ENCODE assay signal across 9 mouse cellular contexts in genomic region chr16:11984271-11984791, GRCm38 (mm10). TPM values are rescaled to one million over a fixed set of nuclear protein-coding genes. Genes with fewer than 3 reads are reported as not detected.
A peak's percentile ranks its signal among the peaks of the same experiment; 100 is the strongest.
DNase-seq lines count a peak whose midpoint lies in the region; ATAC-seq and TF ChIP-seq lines count a peak whose summit lies in the region.
"Had no signal": no experiment of that assay in that cellular context is flagged by ENCODE, and none has a peak within 500 bp of the region (broad histone marks: within the 10 kb centered on the region; RNA-seq: fewer than 3 reads in every experiment).

No protein-coding gene starts in this region.

- no peak for TF ChIP-seq CTCF in ES-Bruce4 (IDR thresholded peaks at IDR 0.05; ENCODE audit: low read depth, low read length)

- H3K4me2 ChIP-seq in neural tube, embryonic 15.5 days = peak overlapping the region; percentile 85

- intact Hi-C loops in heart, postnatal 36 days (cut with DNase I) = no loop called here

- H3K9me3 ChIP-seq in heart, embryonic 10.5 days = no peaks in the 10 kb centered on the region
- no peaks in the 10 kb centered on the region for H3K9me3 ChIP-seq in ES-Bruce4 (replicated peaks; ENCODE audit: control insufficient read depth, insufficient read depth, low read length, poor library complexity, severe bottlenecking)
- H3K9me3 ChIP-seq in neural tube, embryonic 15.5 days (replicated peaks) = no peaks in the 10 kb centered on the region

- no peak for TF ChIP-seq POLR2A in ES-Bruce4 (IDR thresholded peaks at IDR 0.05; ENCODE audit: insufficient read depth, low read length)

- ATAC-seq in neural tube, embryonic 15.5 days (ENCODE audit: low FRiP score) = peak; percentile 84

- H3K27me3 ChIP-seq in heart, embryonic 10.5 days (ENCODE audit: insufficient read depth, poor library complexity, severe bottlenecking) = peaks cover 92% of the 10 kb centered on the region
- peaks cover 7% of the 10 kb centered on the region for H3K27me3 ChIP-seq in ES-Bruce4 (ENCODE audit: control insufficient read depth, insufficient read depth, low read length, poor library complexity, severe bottlenecking)
- peaks cover 46% of the 10 kb centered on the region for H3K27me3 ChIP-seq in neural tube, embryonic 15.5 days (replicated peaks)

- WGBS in heart, embryonic 10.5 days = 0% methylated on average over 69 of the region's 76 CpGs
- WGBS in neural tube, embryonic 15.5 days = under 1% methylated on average over 70 of the region's 76 CpGs

- H3K36me3 ChIP-seq in heart, embryonic 10.5 days = no peaks in the 10 kb centered on the region
- no peaks in the 10 kb centered on the region for H3K36me3 ChIP-seq in ES-Bruce4 (ENCODE audit: control insufficient read depth, insufficient read depth, low read length, poor library complexity, severe bottlenecking)
- no peaks in the 10 kb centered on the region for H3K36me3 ChIP-seq in neural tube, embryonic 15.5 days

- H3K4me1 ChIP-seq in heart, embryonic 10.5 days = peaks cover 22% of the 10 kb centered on the region
- H3K4me1 ChIP-seq in ES-Bruce4 (ENCODE audit: control insufficient read depth, insufficient read depth, low read length) = no peaks in the 10 kb centered on the region
- peaks cover 41% of the 10 kb centered on the region for H3K4me1 ChIP-seq in neural tube, embryonic 15.5 days

- peak overlapping the region; percentile 56; the same call in 1 of the 2 replicates for H3K27ac ChIP-seq in heart, embryonic 10.5 days
- H3K27ac ChIP-seq in ES-Bruce4 (ENCODE audit: insufficient read depth, low read length) = no peak overlapping the region
- H3K27ac ChIP-seq in neural tube, embryonic 15.5 days (replicated peaks) = peak overlapping the region; percentile 50

- no peak for TF ChIP-seq EP300 in ES-Bruce4 (IDR thresholded peaks at IDR 0.05; ENCODE audit: insufficient read depth, low read depth, low read length)

- peak overlapping the region; percentile 48 for H3K9ac ChIP-seq in ES-Bruce4 (ENCODE audit: low read depth, poor library complexity, severe bottlenecking)
- peak overlapping the region; percentile 53 for H3K9ac ChIP-seq in neural tube, embryonic 15.5 days (replicated peaks)

- peak overlapping the region; percentile 71 for H3K4me3 ChIP-seq in heart, embryonic 10.5 days
- peak overlapping the region; percentile 80 for H3K4me3 ChIP-seq in ES-Bruce4 (ENCODE audit: low read depth, low read length)
- peak overlapping the region; percentile 50 for H3K4me3 ChIP-seq in neural tube, embryonic 15.5 days (replicated peaks)

- no peak for DNase-seq in heart, embryonic 10.5 days (ENCODE audit: low spot score)
- DNase-seq in heart, adult 9 months (ENCODE audit: low spot score in 2 of 2) = no peak
- peak; percentile 23 for DNase-seq in embryo, embryonic 11.5 days (ENCODE audit: low read depth, low spot score)
- DNase-seq in heart, postnatal 36 days = peak; percentile 3
- peak; percentile 13 for DNase-seq in liver
- DNase-seq in urinary bladder, adult 2 months (ENCODE audit: low spot score) = no peak

RNA-seq across cellular contexts. Expression of gene Shisa9, which starts 0.4 kb away (rescaled TPM):
- 0.04 and 0.19 TPM in 2 replicates for polyA plus RNA-seq in heart, embryonic 10.5 days (2016; fragmentation: Nextera tagmentation; extraction: Ambion mirVana)
- 0.46 TPM in 1 of 2 replicates, not detected in the other for polyA plus RNA-seq in ES-Bruce4 (2011; ENCODE audit: insufficient read depth, insufficient read length, low read depth, missing spikeins)
- not detected for total RNA-seq in heart, postnatal 36 days (2021)
- 8.5 and 9.7 TPM in 2 replicates for polyA plus RNA-seq in neural tube, embryonic 15.5 days (2015; fragmentation: Nextera tagmentation; extraction: Ambion mirVana)
- polyA plus RNA-seq in urinary bladder, adult 2 months (2012; rRNA removed) = 2.7 and 3.9 TPM in 2 replicates
- total RNA-seq: MEL had no signal

Comparison
In these comparisons a context has a peak if more than half of its experiments do, and no peak if none do; other contexts are left out.
1. DNase-seq: peak in embryo, embryonic 11.5 days (single experiment), heart, postnatal 36 days (2 of 2) and liver (single experiment); none in heart, embryonic 10.5 days (single experiment), heart, adult 9 months (0 of 2) and urinary bladder, adult 2 months (single experiment).
2. Peak in every context shown above with its lines, with median percentiles within 50 percentile points of each other: H3K4me3 ChIP-seq.